Mouse (Mus musculus) G1E (cell line): ENCODE results near the gene Ntng1.

Experiments
- CTCF ChIP-seq: IDR thresholded peaks from 2 replicates; pipeline ENCODE4 v1.5.1; 2012; ENCODE audit warnings: low read depth, low read length, inconsistent platforms, mixed read lengths
- GATA1 ChIP-seq: IDR thresholded peaks from 2 replicates; pipeline ENCODE4 v1.6.1; 2012; ENCODE audit warnings: borderline replicate concordance, low read length, inconsistent platforms, mixed read lengths
- GATA2 ChIP-seq: IDR thresholded peaks from 2 replicates; pipeline ENCODE4 v1.6.1; 2012; ENCODE audit warnings: low read depth, low read length, inconsistent platforms, borderline replicate concordance
- POLR2AphosphoS5 ChIP-seq: IDR thresholded peaks from 2 replicates; pipeline ENCODE4 v1.6.1; 2012; ENCODE audit warnings: low read depth, low read length, inconsistent platforms; ENCODE audit not compliant: insufficient replicate concordance
- TAL1 ChIP-seq: conservative IDR thresholded peaks from 2 replicates; pipeline ENCODE4 v1.6.1; 2012; ENCODE audit warnings: low read depth, low read length, inconsistent platforms, mixed read lengths

DNA sequence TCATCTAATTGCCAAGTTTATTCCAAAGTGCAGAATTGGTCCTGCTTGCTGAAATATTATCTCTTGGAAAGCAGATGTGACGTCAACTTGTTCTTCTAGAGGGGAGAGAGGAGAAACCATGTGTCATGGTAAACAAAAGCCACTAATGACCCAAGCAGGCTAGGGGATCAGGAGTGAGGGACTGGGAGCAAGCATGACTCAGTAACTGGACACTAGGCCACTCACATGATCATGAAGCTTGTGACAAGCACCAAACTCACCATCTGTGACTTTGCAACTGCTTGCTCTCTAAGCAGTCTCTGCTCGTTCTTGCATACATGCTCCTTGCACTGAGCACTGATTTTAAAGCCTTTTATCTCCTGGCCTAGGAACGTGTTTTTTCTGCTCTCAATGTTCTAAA, 340.2 kb downstream of the Ntng1 start:
- TF ChIP-seq TAL1 (no peak), CTCF (no peak), POLR2AphosphoS5 (no peak), GATA2 (no peak), GATA1 (no peak)
